Mouse (Mus musculus) intestine, postnatal 0 days (tissue): ENCODE measurements at regions not wholly inside any gene's neighbourhood (a gene's known extent, or its start where the extent isn't known, plus 50 kb on each side); places are given as distances from the start of the nearest gene placed in this dataset.

Source experiments
- ATAC-seq: fragments of 200-750 bp; cut with Nextera tagmentation; 2 replicates; pipeline ENCODE4 v1.8.0; 2017; ENCODE audit warnings: mild to moderate bottlenecking, moderate TSS enrichment, moderate library complexity
- H3K27ac ChIP-seq: fragments of 300-500 bp; sonication (generic); 2 replicates; pipeline ENCODE4 v1.5.1; 2014; ENCODE audit warnings: mild to moderate bottlenecking, low read depth, low read length, moderate library complexity
- H3K27me3 ChIP-seq: fragments of 300-500 bp; sonication (generic); replicated peaks from 2 replicates; pipeline ENCODE4 v1.6.1; 2014; ENCODE audit warnings: low read length, mixed read lengths; ENCODE audit not compliant: control insufficient read depth, insufficient read depth
- H3K36me3 ChIP-seq: fragments of 300-500 bp; sonication (generic); 2 replicates; pipeline ENCODE4 v1.6.1; 2014; ENCODE audit warnings: mild to moderate bottlenecking, moderate library complexity; ENCODE audit not compliant: control insufficient read depth, insufficient read depth
- H3K4me1 ChIP-seq: fragments of 300-500 bp; sonication (generic); replicated peaks from 2 replicates; pipeline ENCODE4 v1.6.1; 2014; ENCODE audit warnings: antibody characterized with exemption, low read length, mixed read lengths; ENCODE audit not compliant: control insufficient read depth, insufficient read depth
- H3K4me2 ChIP-seq: fragments of 300-500 bp; sonication (generic); replicated peaks from 2 replicates; pipeline ENCODE4 v1.6.1; 2014; ENCODE audit warnings: low read depth, mild to moderate bottlenecking, moderate library complexity
- H3K4me3 ChIP-seq: fragments of 300-500 bp; sonication (generic); 2 replicates; pipeline ENCODE4 v1.5.1; 2014; ENCODE audit warnings: low read depth, low read length
- H3K9ac ChIP-seq: fragments of 300-500 bp; sonication (generic); 2 replicates; pipeline ENCODE4 v1.6.1; 2014; ENCODE audit warnings: mild to moderate bottlenecking, low read depth, low read length
- H3K9me3 ChIP-seq: fragments of 300-500 bp; sonication (generic); 2 replicates; pipeline ENCODE4 v1.6.1; 2016; ENCODE audit warnings: mixed run types; ENCODE audit not compliant: control insufficient read depth
- CTCF ChIP-seq: sonication (generic); IDR thresholded peaks from 2 replicates; pipeline ENCODE4 v1.5.1; 2016; ENCODE audit warnings: low read depth, mild to moderate bottlenecking, control low read depth, antibody characterized with exemption, moderate library complexity
- WGBS: fragments of 180-500 bp; shearing (Covaris S2); extraction: QIAGEN DNeasy Blood & Tissue Kit; methylation state at CpG from one replicate; pipeline ENCODE4 v1.1.7; 2014; 5-methylcytosine and 5-hydroxymethylcytosine counted together

DNA sequence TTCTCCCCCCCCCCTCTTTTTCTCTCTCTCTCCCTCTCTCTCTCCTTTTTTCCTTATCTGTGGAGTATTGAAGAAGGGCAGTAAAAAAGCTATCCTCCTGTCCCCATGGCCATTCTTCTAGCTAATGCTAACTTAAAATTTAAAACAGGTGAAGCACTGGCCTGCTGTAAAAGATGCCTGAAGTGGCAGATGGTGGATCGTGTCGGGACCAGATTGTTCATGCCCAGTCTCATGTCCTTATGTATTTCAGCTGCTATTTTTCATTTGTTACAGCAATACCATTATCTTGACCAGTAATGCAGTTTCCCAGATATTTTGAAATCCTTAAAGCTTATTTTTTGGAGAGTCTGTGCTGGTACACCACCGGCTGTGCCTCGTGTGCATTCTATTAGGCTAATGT, 196.3 kb downstream of the Etv1 start:
- 84% methylated on average over 4 of the region's 4 CpGs for WGBS
- Histone ChIP-seq H3K9me3 (no peaks in the 10 kb centered on the region), H3K36me3 (no peaks in the 10 kb centered on the region), H3K4me3 (no peak overlapping the region), H3K9ac (no peak overlapping the region), H3K4me1 (no peaks in the 10 kb centered on the region), H3K27me3 (no peaks in the 10 kb centered on the region), H3K27ac (no peak overlapping the region), H3K4me2 (no peak overlapping the region)
- TF ChIP-seq CTCF: no peak
- ATAC-seq: no peak

DNA sequence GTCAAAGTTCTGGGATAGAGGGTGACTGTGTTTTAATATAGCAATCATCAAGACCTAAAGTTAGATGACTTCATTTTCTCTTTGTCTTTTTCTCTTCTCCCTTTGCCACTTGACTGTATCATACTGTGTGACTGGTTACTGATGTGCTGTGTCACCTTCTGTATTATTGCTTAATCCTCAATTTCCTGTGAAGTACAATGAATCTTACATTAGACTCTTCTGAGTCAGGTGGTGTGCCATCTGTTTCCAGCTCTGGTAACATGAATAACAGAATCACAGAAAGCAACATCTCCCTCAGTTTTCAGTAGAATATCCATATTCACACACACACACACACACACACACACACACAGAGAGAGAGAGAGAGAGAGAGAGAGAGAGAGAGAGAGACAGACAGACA, 203.2 kb downstream of the Etv1 start:
- Histone ChIP-seq H3K9ac (no peak overlapping the region), H3K4me2 (no peak overlapping the region), H3K27ac (no peak overlapping the region), H3K4me3 (no peak overlapping the region), H3K4me1 (no peaks in the 10 kb centered on the region), H3K9me3 (no peaks in the 10 kb centered on the region), H3K27me3 (no peaks in the 10 kb centered on the region), H3K36me3 (no peaks in the 10 kb centered on the region)
- no peak for ATAC-seq
- no peak for TF ChIP-seq CTCF

DNA sequence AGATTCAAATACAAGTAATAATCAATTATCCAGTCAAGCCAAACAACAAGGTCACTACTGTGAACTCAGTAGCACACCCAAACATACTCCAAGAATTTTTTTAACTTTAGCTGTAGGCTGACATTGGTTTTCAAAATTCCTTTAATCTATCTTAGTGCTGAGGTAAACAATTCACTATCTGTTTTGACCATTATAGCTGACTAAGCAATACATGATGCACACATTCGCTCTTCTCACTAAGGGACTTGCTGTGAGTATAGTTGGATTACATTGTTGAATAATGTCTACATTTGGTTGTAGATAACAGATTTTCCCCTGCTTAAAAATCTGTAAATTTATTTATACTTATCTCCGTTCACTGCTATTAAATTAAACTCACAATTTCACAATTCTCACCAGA, 206.7 kb downstream of the Etv1 start:
- Histone ChIP-seq H3K9ac (no peak overlapping the region), H3K9me3 (no peaks in the 10 kb centered on the region), H3K36me3 (no peaks in the 10 kb centered on the region), H3K27ac (no peak overlapping the region), H3K4me3 (no peak overlapping the region), H3K4me1 (no peaks in the 10 kb centered on the region), H3K4me2 (no peak overlapping the region), H3K27me3 (no peaks in the 10 kb centered on the region)
- WGBS: 85% methylated on average over 2 of the region's 2 CpGs
- TF ChIP-seq CTCF: no peak
- no peak for ATAC-seq

- Histone ChIP-seq H3K9ac (no peak overlapping the region), H3K27ac (no peak overlapping the region), H3K27me3 (no peaks in the 10 kb centered on the region), H3K4me3 (no peak overlapping the region), H3K4me1 (no peaks in the 10 kb centered on the region), H3K4me2 (no peak overlapping the region), H3K9me3 (no peaks in the 10 kb centered on the region), H3K36me3 (no peaks in the 10 kb centered on the region)
- WGBS: 87% methylated on average over 3 of the region's 3 CpGs
- no peak for ATAC-seq
- TF ChIP-seq CTCF: no peak
Observed at GRCm38 (mm10) chr12:38986346-38986745, 207.2 kb downstream of the Etv1 start.

DNA sequence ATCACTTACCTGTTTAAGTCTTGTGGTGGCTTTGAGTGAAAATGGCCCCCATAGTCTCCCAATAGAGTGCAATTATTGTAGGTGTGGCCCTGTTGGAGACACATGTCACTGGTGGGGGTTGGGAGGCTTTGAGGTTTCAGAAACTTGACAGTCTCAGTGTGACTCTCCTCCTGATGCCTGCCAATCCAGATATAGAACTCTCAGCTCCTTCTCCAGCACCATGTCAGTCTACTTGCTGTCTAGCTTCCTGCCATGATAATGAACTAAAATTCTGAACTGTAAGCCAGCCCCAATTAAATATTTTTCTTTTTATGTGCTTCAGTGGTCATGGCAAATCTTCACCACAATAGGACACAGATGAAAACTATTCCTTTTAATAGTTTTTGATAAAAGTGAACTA, 208.1 kb downstream of the Etv1 start:
- H3K4me1 ChIP-seq: no peaks in the 10 kb centered on the region
- H3K9me3 ChIP-seq: no peaks in the 10 kb centered on the region
- no peaks in the 10 kb centered on the region for H3K36me3 ChIP-seq
- no peak for ATAC-seq
- no peak for TF ChIP-seq CTCF
- H3K27ac ChIP-seq: no peak overlapping the region
- H3K4me2 ChIP-seq: no peak overlapping the region
- H3K4me3 ChIP-seq: no peak overlapping the region
- H3K9ac ChIP-seq: no peak overlapping the region
- no peaks in the 10 kb centered on the region for H3K27me3 ChIP-seq

- Histone ChIP-seq H3K4me2 (no peak overlapping the region), H3K9me3 (no peaks in the 10 kb centered on the region), H3K27me3 (no peaks in the 10 kb centered on the region), H3K4me1 (no peaks in the 10 kb centered on the region), H3K9ac (no peak overlapping the region), H3K27ac (no peak overlapping the region), H3K4me3 (no peak overlapping the region), H3K36me3 (no peaks in the 10 kb centered on the region)
- TF ChIP-seq CTCF: no peak
- 89% methylated on average over 4 of the region's 4 CpGs for WGBS
- no peak for ATAC-seq
Observed at GRCm38 (mm10) chr12:38987819-38988218, 208.6 kb downstream of the Etv1 start.

GRCm38 (mm10) chr12:39027179-39027578, 248.0 kb downstream of the Etv1 start:
- H3K9ac ChIP-seq: no peak overlapping the region
- 87% methylated on average over 2 of the region's 2 CpGs for WGBS
- H3K36me3 ChIP-seq: no peaks in the 10 kb centered on the region
- no peaks in the 10 kb centered on the region for H3K9me3 ChIP-seq
- H3K4me1 ChIP-seq: no peaks in the 10 kb centered on the region
- H3K4me3 ChIP-seq: no peak overlapping the region
- no peak overlapping the region for H3K4me2 ChIP-seq
- H3K27me3 ChIP-seq: no peaks in the 10 kb centered on the region
- H3K27ac ChIP-seq: no peak overlapping the region
- no peak for ATAC-seq
- no peak for TF ChIP-seq CTCF
